8 mouse cellular contexts compared by ENCODE assay signal in the genomic region with DNA sequence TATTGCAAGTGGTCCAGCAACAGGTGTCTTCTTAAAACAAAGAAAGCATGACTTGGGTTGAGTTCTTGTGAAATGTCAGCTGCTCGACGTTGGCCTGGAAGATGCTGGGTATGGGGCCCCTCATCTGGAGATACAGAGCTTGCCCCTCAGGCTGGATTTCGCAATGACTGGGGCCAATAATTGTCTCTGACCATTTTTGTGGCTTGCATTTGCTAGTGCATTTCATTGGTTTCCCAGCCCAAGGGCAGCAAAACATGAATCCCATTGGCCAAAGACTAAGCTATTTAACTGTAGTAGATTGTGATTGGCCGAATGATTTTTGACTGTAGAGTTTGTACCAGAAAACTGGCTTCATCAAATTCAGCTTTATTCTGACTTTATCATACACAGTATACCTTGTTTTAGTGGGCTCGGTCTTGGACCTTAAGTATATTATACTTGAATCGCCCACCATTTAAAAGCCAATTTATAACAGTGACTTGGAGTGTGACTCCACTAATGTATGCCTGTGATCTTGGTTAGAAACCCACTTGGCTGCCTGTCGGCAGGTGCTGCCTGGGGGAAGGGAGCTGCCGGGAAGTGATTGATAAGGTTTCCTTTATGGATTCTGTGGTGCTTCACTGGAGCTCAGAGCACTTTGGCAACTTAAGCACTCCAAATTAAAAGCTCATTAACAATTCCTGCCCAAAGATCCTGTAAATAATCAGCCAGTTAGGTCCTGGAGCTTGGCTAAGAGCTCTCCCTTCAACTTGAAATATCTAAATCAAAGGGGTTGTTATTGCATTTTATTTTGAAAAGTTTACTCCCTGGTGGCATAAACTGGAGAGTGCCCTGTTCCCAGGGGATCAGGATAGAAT. TPM values are rescaled to one million over a fixed set of nuclear protein-coding genes. Genes with fewer than 3 reads are reported as not detected.
DNase-seq lines count a peak whose midpoint lies in the region; ATAC-seq and TF ChIP-seq lines count a peak whose summit lies in the region.

No protein-coding gene starts in this region.

- no peaks in the 10 kb centered on the region for H3K36me3 ChIP-seq in heart, embryonic 16.5 days (ENCODE audit: control insufficient read depth, insufficient read depth)
- H3K36me3 ChIP-seq in embryonic facial prominence, embryonic 11.5 days (replicated peaks; ENCODE audit: control insufficient read depth, insufficient read depth, low read depth, low read length): no peaks in the 10 kb centered on the region
- no peaks in the 10 kb centered on the region for H3K36me3 ChIP-seq in kidney, adult 2 months (ENCODE audit: control insufficient read depth, insufficient read depth, low read length)
- H3K36me3 ChIP-seq in midbrain, embryonic 12.5 days: no peaks in the 10 kb centered on the region

- TF ChIP-seq CTCF in kidney, adult 2 months (conservative IDR thresholded peaks at IDR 0.05; ENCODE audit: insufficient read depth, insufficient read length, low read depth, low read length): no peak

- TF ChIP-seq POLR2A in kidney, adult 2 months (IDR thresholded peaks at IDR 0.05; ENCODE audit: low read depth, low read length): no peak

- H3K4me3 ChIP-seq in heart, embryonic 16.5 days (ENCODE audit: low read length): peak overlapping the region; percentile 92
- peak overlapping the region; percentile 87 for H3K4me3 ChIP-seq in embryonic facial prominence, embryonic 11.5 days (ENCODE audit: low read depth, low read length)
- H3K4me3 ChIP-seq in kidney, adult 2 months (ENCODE audit: insufficient read depth, low read depth, low read length): peak overlapping the region; percentile 81; the same call in 1 of the 2 replicates
- peak overlapping the region; percentile 94 for H3K4me3 ChIP-seq in midbrain, embryonic 12.5 days

- WGBS in heart, embryonic 16.5 days: 52% methylated on average over 8 of the region's 8 CpGs
- 67% methylated on average over 8 of the region's 8 CpGs for WGBS in embryonic facial prominence, embryonic 11.5 days
- WGBS in kidney, adult 2 months: 45% methylated on average over 8 of the region's 8 CpGs
- 77% methylated on average over 8 of the region's 8 CpGs for WGBS in midbrain, embryonic 12.5 days

- no peak overlapping the region for H3K27ac ChIP-seq in heart, embryonic 16.5 days (ENCODE audit: low read length)
- H3K27ac ChIP-seq in embryonic facial prominence, embryonic 11.5 days (replicated peaks; ENCODE audit: low read depth, low read length): no peak overlapping the region
- H3K27ac ChIP-seq in kidney, adult 2 months (ENCODE audit: insufficient read depth, low read depth, low read length): no peak overlapping the region
- 0 out of 2 replicates have a peak overlapping the region, but pooled peaks have one; percentile 79 for H3K27ac ChIP-seq in midbrain, embryonic 12.5 days (replicated peaks)

- DNase-seq in heart, adult 8-10 months (ENCODE audit: low spot score): no peak
- no peak for DNase-seq in embryonic facial prominence, embryonic 11.5 days (ENCODE audit: low spot score)
- DNase-seq in kidney, adult 2 months: peak; percentile 64
- DNase-seq in yolk sac, embryonic 10.5 days (ENCODE audit: low spot score): no peak
- no peak for DNase-seq in spleen, postnatal 36 days (ENCODE audit: low spot score in 2 of 2)
- DNase-seq in ovary, postnatal 14 days (ENCODE audit: low spot score): no peak

- ATAC-seq in heart, embryonic 16.5 days (replicated peaks; ENCODE audit: extremely low read depth, insufficient read depth, low FRiP score): no peak
- no peak for ATAC-seq in embryonic facial prominence, embryonic 11.5 days (replicated peaks; ENCODE audit: insufficient number of reproducible peaks, low FRiP score, low TSS enrichment, low read depth)
- ATAC-seq in midbrain, embryonic 12.5 days (ENCODE audit: low FRiP score, low read depth): no peak

- H3K4me2 ChIP-seq in heart, embryonic 16.5 days (ENCODE audit: low read depth, low read length): peak overlapping the region; percentile 90
- H3K4me2 ChIP-seq in embryonic facial prominence, embryonic 11.5 days (ENCODE audit: low read depth, low read length): peak overlapping the region; percentile 75
- peak overlapping the region; percentile 69 for H3K4me2 ChIP-seq in midbrain, embryonic 12.5 days (replicated peaks)

- no peaks in the 10 kb centered on the region for H3K9me3 ChIP-seq in heart, embryonic 16.5 days (replicated peaks; ENCODE audit: control insufficient read depth, low read length)
- H3K9me3 ChIP-seq in embryonic facial prominence, embryonic 11.5 days (replicated peaks; ENCODE audit: control insufficient read depth, low read length): no peaks in the 10 kb centered on the region
- H3K9me3 ChIP-seq in midbrain, embryonic 12.5 days: no peaks in the 10 kb centered on the region

- peak overlapping the region; percentile 90 for H3K9ac ChIP-seq in heart, embryonic 16.5 days (ENCODE audit: low read length)
- peak overlapping the region; percentile 79 for H3K9ac ChIP-seq in embryonic facial prominence, embryonic 11.5 days (replicated peaks; ENCODE audit: low read length)
- 0 out of 2 replicates have a peak overlapping the region, but pooled peaks have one; percentile 71 for H3K9ac ChIP-seq in midbrain, embryonic 12.5 days (replicated peaks)

- H3K4me1 ChIP-seq in heart, embryonic 16.5 days (ENCODE audit: control insufficient read depth, insufficient read depth, low read length): peaks cover 13% of the 10 kb centered on the region
- H3K4me1 ChIP-seq in embryonic facial prominence, embryonic 11.5 days (ENCODE audit: control insufficient read depth, insufficient read depth, low read length): no peaks in the 10 kb centered on the region
- peaks cover 13% of the 10 kb centered on the region for H3K4me1 ChIP-seq in kidney, adult 2 months (ENCODE audit: control insufficient read depth, insufficient read depth, low read length)
- peaks cover 27% of the 10 kb centered on the region for H3K4me1 ChIP-seq in midbrain, embryonic 12.5 days

- no peaks in the 10 kb centered on the region for H3K27me3 ChIP-seq in heart, embryonic 16.5 days (ENCODE audit: control insufficient read depth, insufficient read depth, low read length)
- H3K27me3 ChIP-seq in embryonic facial prominence, embryonic 11.5 days (ENCODE audit: control insufficient read depth, insufficient read depth, low read length): no peaks in the 10 kb centered on the region
- H3K27me3 ChIP-seq in kidney, adult 2 months (replicated peaks; ENCODE audit: control insufficient read depth, insufficient read depth, low read length): no peaks in the 10 kb centered on the region
- no peaks in the 10 kb centered on the region for H3K27me3 ChIP-seq in midbrain, embryonic 12.5 days

RNA-seq across cellular contexts. Expression of gene Eri3, which starts 1.2 kb away (rescaled TPM):
- 93.5 and 94.5 TPM in 2 replicates for polyA plus RNA-seq in heart, embryonic 16.5 days (2015; fragmentation: Nextera tagmentation; extraction: Ambion mirVana)
- total RNA-seq in heart, adult 8-10 months (2022): 100 to 1,000 TPM in 2 of 4 experiments, 10 to 100 TPM in 2; 85.6 to 111 (median 98.8) TPM
- polyA plus RNA-seq in embryonic facial prominence, embryonic 11.5 days (2014; fragmentation: Nextera tagmentation; extraction: Ambion mirVana): 112 and 142 TPM in 2 replicates
- polyA plus RNA-seq in kidney, adult 2 months (2012; rRNA removed): 73.0 and 97.6 TPM in 2 replicates
- polyA plus RNA-seq in midbrain, embryonic 12.5 days (2016; fragmentation: Nextera tagmentation; extraction: Ambion mirVana): 148 and 165 TPM in 2 replicates

RNA-seq across cellular contexts. Expression of gene Rnf220, which starts 54.5 kb away (rescaled TPM):
- polyA plus RNA-seq in heart, embryonic 16.5 days (2015; fragmentation: Nextera tagmentation; extraction: Ambion mirVana): 41.5 and 45.4 TPM in 2 replicates
- 10 to 100 TPM; 30.3 to 37.3 (median 31.9) TPM for total RNA-seq in heart, adult 8-10 months (2022)
- polyA plus RNA-seq in embryonic facial prominence, embryonic 11.5 days (2014; fragmentation: Nextera tagmentation; extraction: Ambion mirVana): 51.5 and 55.0 TPM in 2 replicates
- 69.9 and 70.7 TPM in 2 replicates for polyA plus RNA-seq in kidney, adult 2 months (2012; rRNA removed)
- 108 and 118 TPM in 2 replicates for polyA plus RNA-seq in midbrain, embryonic 12.5 days (2016; fragmentation: Nextera tagmentation; extraction: Ambion mirVana)
